Mouse (Mus musculus) kidney, postnatal 0 days (tissue): ENCODE measurements around the gene Lman1l. TPM values are rescaled to one million over a fixed set of nuclear protein-coding genes. Genes with fewer than 3 reads are reported as not detected.

Experiments
- ATAC-seq: fragments of 200-750 bp; cut with Nextera tagmentation; replicated peaks from 2 replicates; pipeline ENCODE4 v1.8.0; 2017; ENCODE audit warnings: low read depth, moderate number of reproducible peaks, moderate TSS enrichment, moderate library complexity; ENCODE audit not compliant: low FRiP score
- DNase-seq: peaks from one replicate; pipeline ENCODE4 v3.0.0-alpha.2; 2016; ENCODE audit warnings: low spot score
- H3K27ac ChIP-seq: fragments of 300-500 bp; sonication (generic); 2 replicates; pipeline ENCODE4 v1.5.1; 2014; ENCODE audit warnings: mild to moderate bottlenecking
- H3K27me3 ChIP-seq: fragments of 300-500 bp; sonication (generic); 2 replicates; pipeline ENCODE4 v1.6.1; 2014; ENCODE audit warnings: low read length, mixed read lengths; ENCODE audit not compliant: insufficient read depth
- H3K36me3 ChIP-seq: fragments of 300-500 bp; sonication (generic); 2 replicates; pipeline ENCODE4 v1.6.1; 2014; ENCODE audit warnings: low read length, mixed read lengths; ENCODE audit not compliant: insufficient read depth
- H3K4me1 ChIP-seq: fragments of 300-500 bp; sonication (generic); replicated peaks from 2 replicates; pipeline ENCODE4 v1.6.1; 2014; ENCODE audit warnings: antibody characterized with exemption, low read length, mixed read lengths; ENCODE audit not compliant: insufficient read depth
- H3K4me2 ChIP-seq: fragments of 300-500 bp; sonication (generic); 2 replicates; pipeline ENCODE4 v1.6.1; 2014; ENCODE audit warnings: mild to moderate bottlenecking, low read length, moderate library complexity, mixed read lengths
- H3K4me3 ChIP-seq: fragments of 300-500 bp; sonication (generic); replicated peaks from 2 replicates; pipeline ENCODE4 v1.5.1; 2014; ENCODE audit warnings: low read depth, low read length
- H3K9ac ChIP-seq: fragments of 300-500 bp; sonication (generic); 2 replicates; pipeline ENCODE4 v1.6.1; 2014; ENCODE audit warnings: low read depth, low read length
- H3K9me3 ChIP-seq: fragments of 300-500 bp; sonication (generic); replicated peaks from 2 replicates; pipeline ENCODE4 v1.6.1; 2016; ENCODE audit warnings: low read length, inconsistent platforms, mixed read lengths
- CTCF ChIP-seq: IDR thresholded peaks from 2 replicates; pipeline ENCODE4 v1.5.1; 2016; ENCODE audit warnings: antibody characterized with exemption, low read depth, mild to moderate bottlenecking, moderate library complexity
- WGBS: fragments of 180-500 bp; shearing (Covaris S2); extraction: QIAGEN DNeasy Blood & Tissue Kit; methylation state at CpG from one replicate; pipeline ENCODE4 v1.1.7; 2014; 5-methylcytosine and 5-hydroxymethylcytosine counted together
- polyA plus RNA-seq: library from polyadenylated mRNA; unstranded; fragments of >200 nt; fragmentation: Nextera tagmentation; extraction: Ambion mirVana; gene quantifications from 2 replicates; pipeline ENCODE4 v1.2.1, GENCODE M21; 2015

Lman1l gene
- polyA plus RNA-seq, 1 experiment from 2014 or later: not detected

DNA sequence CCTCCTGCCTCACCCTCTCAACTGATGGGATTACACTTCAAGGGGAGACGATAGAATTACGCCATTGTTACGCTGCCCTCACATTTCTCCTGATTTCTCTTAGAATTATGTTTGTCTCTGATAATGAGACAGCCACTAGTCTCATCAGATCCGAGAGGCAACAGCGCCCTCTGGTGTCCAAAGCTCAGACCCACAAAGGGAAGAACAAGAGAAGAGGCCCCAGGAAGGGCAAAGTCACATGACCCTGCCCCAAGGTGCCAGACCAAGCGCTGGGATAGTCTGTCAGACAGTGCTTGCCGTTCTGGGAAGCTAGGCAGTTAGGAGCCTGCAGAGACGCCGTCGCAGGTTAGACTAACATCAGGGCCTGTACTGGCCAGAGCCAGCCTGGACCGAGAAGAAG is 35.2 kb upstream of the Lman1l start:
- Histone ChIP-seq H3K4me3 (no peak overlapping the region), H3K9ac (no peak overlapping the region), H3K4me2 (peak overlapping the region; percentile 27; the same call in 1 of the 2 replicates), H3K9me3 (no peaks in the 10 kb centered on the region), H3K27me3 (no peaks in the 10 kb centered on the region), H3K36me3 (no peaks in the 10 kb centered on the region), H3K4me1 (no peaks in the 10 kb centered on the region), H3K27ac (no peak overlapping the region)
- ATAC-seq (peak; percentile 78), DNase-seq (peak; percentile 92)
- peak; percentile 96 for TF ChIP-seq CTCF
- WGBS: 2% methylated on average over 11 of the region's 11 CpGs

DNA sequence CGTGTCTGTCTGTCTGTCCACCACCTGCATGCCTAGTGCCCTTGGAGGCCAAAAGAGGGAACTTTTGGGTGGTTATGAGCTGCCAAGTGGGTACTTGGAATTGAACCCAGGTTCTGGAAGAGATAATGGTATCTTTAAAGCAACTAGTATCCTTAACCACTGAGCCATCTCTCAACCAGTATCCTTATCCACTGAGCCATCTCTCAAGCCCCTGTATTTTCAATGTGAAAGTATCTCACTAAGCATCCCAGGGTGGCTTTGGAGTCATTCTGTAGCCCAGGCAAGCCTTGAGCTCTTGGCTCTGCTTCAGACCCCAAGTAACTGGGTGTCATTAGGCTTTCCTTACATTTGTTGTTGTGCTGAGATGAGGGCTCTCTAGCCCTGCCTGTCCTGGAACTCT is 34.4 kb upstream of the Lman1l start:
- WGBS: 88% methylated on average over 1 of the region's 1 CpGs
- TF ChIP-seq CTCF: no peak

GRCm38 (mm10) chr9:57653283-57653682 is 32.7 kb upstream of the Lman1l start, which contains the start of gene Csk:
TSS of gene Csk (minus strand) at chr9:57653631.
- H3K9ac ChIP-seq: no peak within 1 kb of the TSS
- no peak within 1 kb of the TSS for H3K27ac ChIP-seq
- H3K27me3 ChIP-seq: no peaks in the 10 kb centered on the region
- H3K36me3 ChIP-seq: no peaks in the 10 kb centered on the region
- no peak for TF ChIP-seq CTCF
- no peak for DNase-seq
- WGBS: 65% methylated on average over 5 of the region's 5 CpGs
- no peaks in the 10 kb centered on the region for H3K9me3 ChIP-seq
- H3K4me2 ChIP-seq: no peak within 1 kb of the TSS
- H3K4me1 ChIP-seq: no peaks in the 10 kb centered on the region
- no peak within 1 kb of the TSS for H3K4me3 ChIP-seq
- no peak for ATAC-seq

More for the DNA sequence above, 34.4 kb upstream of the Lman1l start:
- no peak for ATAC-seq
- no peak overlapping the region for H3K4me2 ChIP-seq
- no peak overlapping the region for H3K4me3 ChIP-seq
- H3K9ac ChIP-seq: no peak overlapping the region
- H3K9me3 ChIP-seq: no peaks in the 10 kb centered on the region
- no peaks in the 10 kb centered on the region for H3K27me3 ChIP-seq
- DNase-seq: no peak
- H3K4me1 ChIP-seq: no peaks in the 10 kb centered on the region
- no peak overlapping the region for H3K27ac ChIP-seq
- H3K36me3 ChIP-seq: no peaks in the 10 kb centered on the region

DNA sequence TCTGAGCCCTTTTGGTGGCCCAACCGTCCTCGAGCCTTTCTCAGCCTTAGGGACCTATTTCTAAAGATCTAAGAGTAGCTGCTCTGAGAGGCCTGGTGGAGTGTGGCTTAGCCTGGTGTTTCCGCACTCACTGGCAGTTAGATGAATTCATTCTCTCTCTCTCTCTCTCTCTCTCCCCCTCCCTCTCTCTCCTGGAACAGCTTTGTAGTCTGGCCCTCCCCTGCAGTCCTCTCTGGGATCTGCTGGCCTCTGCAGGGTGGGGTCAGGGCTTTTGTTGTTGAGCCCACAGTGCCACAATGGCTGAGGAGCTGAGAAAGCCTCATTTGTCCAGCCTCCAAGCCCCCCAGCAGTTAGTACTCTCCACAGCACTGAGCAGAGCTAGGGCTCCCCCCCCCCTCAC is 32.3 kb upstream of the Lman1l start:
- Histone ChIP-seq H3K9ac (no peak overlapping the region), H3K9me3 (no peaks in the 10 kb centered on the region), H3K4me2 (no peak overlapping the region)

GRCm38 (mm10) chr9:57652351-57652750 is 31.8 kb upstream of the Lman1l start:
- WGBS: 69% methylated on average over 9 of the region's 9 CpGs
- H3K9ac ChIP-seq: no peak overlapping the region

More for the DNA sequence above, 32.3 kb upstream of the Lman1l start:
- no peak overlapping the region for H3K27ac ChIP-seq
- H3K27me3 ChIP-seq: no peaks in the 10 kb centered on the region
- no peak for TF ChIP-seq CTCF
- ATAC-seq (no peak), DNase-seq (no peak)
- no peak overlapping the region for H3K4me3 ChIP-seq
- H3K36me3 ChIP-seq: no peaks in the 10 kb centered on the region
- WGBS: 65% methylated on average over 3 of the region's 3 CpGs
- no peaks in the 10 kb centered on the region for H3K4me1 ChIP-seq

DNA sequence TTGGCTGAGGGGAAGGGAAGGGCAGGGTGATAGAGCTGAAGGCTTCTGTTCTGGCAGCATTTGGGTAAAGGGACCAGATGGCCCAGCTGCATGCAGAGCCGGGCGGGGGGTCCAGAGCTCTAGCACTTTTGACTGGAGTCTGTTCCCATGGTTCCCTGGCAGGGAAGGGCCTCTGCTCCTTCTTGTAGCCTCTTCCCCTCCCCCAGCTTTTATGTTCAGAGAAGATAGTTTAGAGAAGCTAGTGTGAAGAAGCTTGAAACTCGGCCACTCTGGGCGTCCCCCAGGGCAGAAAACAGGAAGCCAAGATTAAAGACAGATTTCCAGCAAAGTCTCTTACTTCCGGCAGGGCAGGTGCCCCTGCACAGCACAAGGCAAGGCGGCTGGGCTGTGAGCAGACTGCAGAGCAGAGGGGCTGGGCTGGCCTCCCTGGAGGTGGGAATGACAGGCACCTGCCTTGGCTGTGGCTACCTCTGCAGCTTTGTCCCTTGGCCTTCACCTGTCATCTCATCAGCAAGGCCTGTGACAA is 30.3 kb upstream of the Lman1l start:
- WGBS: 34% methylated on average over 6 of the region's 6 CpGs
- Histone ChIP-seq H3K27me3 (no peaks in the 10 kb centered on the region), H3K4me2 (no peak overlapping the region), H3K9me3 (no peaks in the 10 kb centered on the region), H3K9ac (no peak overlapping the region), H3K36me3 (no peaks in the 10 kb centered on the region), H3K4me3 (no peak overlapping the region), H3K4me1 (no peaks in the 10 kb centered on the region; the same call in 1 of the 2 replicates), H3K27ac (no peak overlapping the region)
- DNase-seq (no peak), ATAC-seq (no peak)
- no peak for TF ChIP-seq CTCF

More at GRCm38 (mm10) chr9:57652351-57652750, 31.8 kb upstream of the Lman1l start:
- H3K27ac ChIP-seq: no peak overlapping the region
- no peak for DNase-seq
- H3K36me3 ChIP-seq: no peaks in the 10 kb centered on the region
- TF ChIP-seq CTCF: no peak
- no peak overlapping the region for H3K4me2 ChIP-seq
- H3K27me3 ChIP-seq: no peaks in the 10 kb centered on the region
- no peaks in the 10 kb centered on the region for H3K4me1 ChIP-seq
- no peak for ATAC-seq
- no peak overlapping the region for H3K4me3 ChIP-seq
- H3K9me3 ChIP-seq: no peaks in the 10 kb centered on the region

- Histone ChIP-seq H3K4me3 (no peak overlapping the region), H3K9me3 (no peaks in the 10 kb centered on the region), H3K27me3 (no peaks in the 10 kb centered on the region), H3K27ac (no peak overlapping the region), H3K4me2 (no peak overlapping the region), H3K9ac (no peak overlapping the region), H3K36me3 (no peaks in the 10 kb centered on the region), H3K4me1 (no peaks in the 10 kb centered on the region; the same call in 1 of the 2 replicates)
- TF ChIP-seq CTCF: no peak
- DNase-seq (no peak), ATAC-seq (no peak)
- 88% methylated on average over 6 of the region's 6 CpGs for WGBS
Observed at GRCm38 (mm10) chr9:57650130-57650785, 29.7 kb upstream of the Lman1l start.
